Mouse (Mus musculus) heart, adult 9 months (tissue): ENCODE measurements around the gene Ces3a.
A peak's percentile ranks its signal among the peaks of the same experiment; 100 is the strongest.
"Not testable (repeated sequence)": the region's sequence is repeated elsewhere in the genome, so short reads cannot be mapped to it uniquely, and the experiment has no call there.

Source experiments
- DNase-seq, 2 experiments: peaks; one replicate each; pipeline ENCODE4 v3.0.0; 2022; ENCODE audit warnings: low spot score in 2 of 2

Ces3a gene

GRCm38 (mm10) chr8:105048371-105048854, at the start of gene Ces3a:
Ces3a (plus strand) TSS chr8:105048601.
- DNase-seq: no peak

DNA sequence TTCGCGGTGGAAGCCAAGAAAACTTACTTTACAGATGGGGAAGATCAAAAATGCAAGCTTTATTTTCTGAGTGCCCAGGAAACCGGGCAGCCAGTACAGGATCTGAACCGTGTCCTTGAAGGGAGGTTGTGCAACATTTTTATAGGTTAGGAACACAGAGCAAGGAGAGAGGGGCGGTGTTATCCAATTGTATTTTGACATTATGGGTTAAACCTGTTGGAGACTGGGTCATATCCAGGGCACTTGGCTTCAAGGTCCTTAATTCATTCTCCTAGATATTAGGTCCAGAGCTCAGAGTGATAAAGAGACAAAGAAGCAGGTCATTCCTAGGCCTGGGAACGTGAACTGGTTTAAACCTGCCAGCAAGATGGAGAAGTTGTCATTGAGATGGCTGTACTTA, 49.2 kb upstream of the Ces3a start:
- no peak for DNase-seq

- DNase-seq: no peak
Observed at GRCm38 (mm10) chr8:105000586-105000985, 47.8 kb upstream of the Ces3a start, which contains the start of gene Ces2h. Ces2h (plus strand) TSS chr8:105000853.

DNA sequence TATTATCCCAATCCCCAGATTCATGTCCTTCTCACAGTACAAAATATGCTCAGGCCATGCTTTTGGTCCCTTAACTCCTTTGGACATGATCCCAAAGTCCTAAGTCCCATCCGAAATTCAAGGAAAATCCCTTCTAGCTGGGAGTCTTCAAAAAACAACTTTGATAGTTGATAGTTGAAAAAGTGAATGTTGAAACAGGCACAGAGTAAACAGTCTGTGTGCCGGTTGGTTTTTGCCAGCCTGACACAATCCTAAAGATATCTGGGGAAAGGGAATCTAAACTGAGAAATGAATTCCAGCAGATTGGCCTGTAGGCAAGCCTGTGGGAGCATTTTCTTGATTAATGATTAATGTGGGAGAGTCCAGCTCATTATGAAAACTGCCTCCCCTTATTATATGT, 38.4 kb upstream of the Ces3a start:
- no peak for DNase-seq

DNA sequence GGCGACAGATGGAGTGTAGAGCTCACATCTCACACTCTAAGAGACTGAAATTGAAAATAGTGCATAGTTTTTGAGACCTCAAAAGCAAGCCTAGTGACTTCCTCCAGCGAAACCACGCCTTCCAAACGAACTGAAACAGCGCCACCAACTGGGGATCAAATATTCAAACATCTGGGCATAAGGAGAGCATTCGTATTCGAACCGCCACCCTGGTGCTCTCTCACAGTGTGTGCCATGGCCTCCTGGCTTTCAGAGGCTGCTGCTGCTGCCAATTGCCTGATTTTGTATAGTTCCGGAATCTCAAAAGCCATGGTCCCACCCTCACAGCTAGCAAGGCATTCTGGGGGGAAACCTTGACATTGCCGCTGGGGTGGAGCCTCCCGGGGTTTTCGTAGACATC, 37.3 kb upstream of the Ces3a start:
- no peak for DNase-seq

DNA sequence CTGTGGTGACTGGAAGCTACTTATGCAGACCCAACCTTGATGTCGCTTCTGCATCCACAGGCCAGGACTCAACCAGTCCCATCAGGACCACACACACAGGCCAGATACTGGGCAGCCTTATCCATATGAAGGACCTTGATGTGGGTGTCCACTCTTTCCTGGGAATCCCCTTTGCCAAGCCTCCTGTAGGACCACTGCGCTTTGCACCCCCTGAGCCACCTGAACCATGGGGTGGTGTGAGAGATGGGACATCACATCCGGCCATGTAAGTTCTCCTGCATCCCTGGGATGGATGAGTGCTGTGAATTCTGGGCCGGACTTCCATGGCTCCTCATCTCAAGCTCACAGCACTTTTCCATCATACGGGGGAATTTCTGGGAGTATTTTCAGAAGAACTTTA, 34.0 kb upstream of the Ces3a start:
- no peak for DNase-seq

- no peak for DNase-seq
Observed at GRCm38 (mm10) chr8:105021954-105022353, 26.4 kb upstream of the Ces3a start.

DNA sequence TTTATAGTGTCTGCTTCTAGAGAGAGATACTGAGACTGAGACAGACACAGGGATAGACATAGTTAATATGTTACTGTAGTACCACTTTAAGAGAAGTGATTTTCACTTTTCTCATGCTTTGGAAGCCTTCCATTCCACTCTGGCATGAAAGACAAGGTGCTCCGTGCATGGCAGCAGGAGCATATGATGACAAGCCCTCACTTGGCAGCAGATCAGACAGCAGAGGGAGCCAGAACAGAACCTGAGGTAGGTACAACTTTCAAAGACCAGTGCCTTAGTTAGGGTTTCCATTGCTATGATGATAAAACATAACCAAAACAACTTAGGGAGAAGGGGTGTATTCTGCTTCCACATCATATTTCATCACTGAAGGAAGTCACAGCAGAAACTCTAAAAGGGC, 25.3 kb upstream of the Ces3a start:
- no peak for DNase-seq

DNA sequence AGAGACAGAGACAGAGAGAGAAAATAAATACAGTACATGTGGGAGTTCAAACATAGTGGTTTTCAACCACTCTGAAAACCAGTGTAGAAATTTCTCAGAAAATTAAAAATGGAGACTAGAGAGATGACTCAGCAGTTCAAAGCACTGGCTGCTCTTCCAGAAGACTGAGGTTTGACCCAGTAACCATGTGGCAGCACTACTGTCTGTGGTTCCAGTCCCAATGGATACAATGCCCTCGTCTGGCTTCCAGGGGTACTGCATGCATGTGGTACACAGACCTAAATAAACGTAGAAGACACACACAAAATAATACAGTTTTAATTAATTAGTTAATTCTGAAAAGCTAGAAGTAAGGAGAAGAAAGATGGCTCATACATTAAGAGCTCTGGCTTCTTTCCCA, 23.4 kb upstream of the Ces3a start:
- DNase-seq: no peak

GRCm38 (mm10) chr8:105043510-105043909, 4.9 kb upstream of the Ces3a start:
- no peak for DNase-seq

- no peak for DNase-seq
Observed at GRCm38 (mm10) chr8:105045824-105046401, 2.5 kb upstream of the Ces3a start.

GRCm38 (mm10) chr8:105056211-105056610, 7.8 kb downstream of the Ces3a start:
- DNase-seq: no peak

GRCm38 (mm10) chr8:105060056-105060455, 11.7 kb downstream of the Ces3a start:
- DNase-seq: no peak

GRCm38 (mm10) chr8:105066761-105067160, 18.4 kb downstream of the Ces3a start:
- peak in 1 of 2 experiments; percentile 3 for DNase-seq

DNA sequence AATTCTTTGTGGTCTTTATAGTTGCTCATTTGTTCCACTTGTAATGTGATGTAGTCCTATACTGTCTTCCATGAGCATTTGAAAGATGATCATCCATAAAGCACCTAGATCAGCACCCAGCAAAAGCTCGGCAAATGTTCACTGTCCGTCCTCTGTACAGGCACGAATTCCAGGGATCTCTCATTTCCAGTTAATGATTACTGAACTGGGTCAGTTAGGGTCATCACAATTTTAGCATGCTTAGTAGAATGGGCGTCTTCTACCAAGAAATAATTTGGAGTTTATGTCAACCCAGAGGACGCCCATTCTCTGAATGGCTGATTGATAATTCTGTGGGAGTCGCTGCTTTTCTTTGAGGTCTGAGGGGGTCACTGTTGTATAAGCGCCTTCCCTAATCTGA, 19.5 kb downstream of the Ces3a start:
- DNase-seq: not testable (repeated sequence)

GRCm38 (mm10) chr8:105068971-105069370, 20.6 kb downstream of the Ces3a start:
- no peak for DNase-seq

- DNase-seq: no peak
Observed at GRCm38 (mm10) chr8:105076601-105077000, 28.2 kb downstream of the Ces3a start.

DNA sequence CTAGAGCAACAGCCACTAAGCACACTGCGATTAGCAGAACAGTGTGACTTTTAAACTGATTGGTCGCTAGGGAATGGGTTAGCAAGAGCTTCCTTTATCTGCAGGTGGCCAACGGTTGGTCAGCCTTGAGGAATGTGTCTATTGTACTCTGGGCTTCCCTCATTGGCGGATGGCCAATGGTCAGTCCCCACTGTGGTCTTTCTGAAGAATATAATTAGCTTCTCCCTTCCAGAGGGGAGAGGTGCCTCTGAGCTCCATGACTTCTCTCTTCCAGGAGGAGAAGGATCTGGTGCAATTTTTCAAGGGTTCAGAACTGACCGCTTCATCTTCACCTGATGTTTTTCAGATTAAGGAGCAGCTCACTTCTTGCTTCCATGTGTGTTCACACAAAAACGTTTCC, 28.7 kb downstream of the Ces3a start:
- no peak for DNase-seq

DNA sequence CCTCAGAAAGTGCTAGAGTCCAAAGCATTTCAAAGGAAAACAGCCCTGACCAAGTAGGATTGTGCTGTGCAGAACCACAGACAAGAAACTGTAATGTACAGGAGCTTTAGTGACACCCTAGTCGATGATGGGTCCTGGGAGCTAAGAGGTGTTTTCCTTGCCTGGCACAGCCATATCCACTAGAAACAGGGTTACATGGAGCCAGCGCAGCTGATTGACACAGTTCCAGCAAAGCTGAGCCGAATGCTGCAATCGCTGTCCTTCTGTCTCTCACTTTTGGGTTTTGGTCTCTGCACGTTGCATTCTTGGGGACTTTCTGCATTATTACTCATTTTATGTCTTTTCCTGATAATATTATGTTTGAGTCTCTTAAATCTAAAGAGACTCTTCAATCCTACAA, 30.2 kb downstream of the Ces3a start:
- no peak for DNase-seq

DNA sequence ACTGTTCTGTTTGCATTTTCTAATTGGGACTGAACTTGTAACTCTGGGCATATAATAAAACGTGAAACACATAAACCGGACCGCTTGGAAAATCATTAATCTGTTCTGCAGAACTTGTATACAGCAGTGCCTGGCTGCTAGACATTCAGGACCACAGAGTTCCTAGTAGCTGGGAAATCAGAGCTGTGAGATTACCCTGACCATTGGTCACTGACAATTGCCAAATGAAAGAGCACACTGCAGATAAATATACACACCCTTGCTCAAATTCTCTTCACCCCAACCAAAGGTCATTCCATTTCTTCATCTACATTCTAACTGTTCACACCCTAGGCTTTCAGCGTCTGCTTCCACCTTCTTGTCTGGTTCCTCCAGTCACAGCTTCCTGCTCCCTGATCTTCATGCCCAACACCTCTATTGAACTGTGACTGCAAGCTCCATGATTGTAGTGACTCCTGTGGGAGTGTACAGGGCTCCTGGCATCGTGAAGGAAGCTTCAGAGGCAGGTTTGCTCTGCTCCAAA, 32.5 kb downstream of the Ces3a start:
- DNase-seq: no peak

GRCm38 (mm10) chr8:105083449-105084050, 35.1 kb downstream of the Ces3a start, which contains the start of gene Ces3b:
Ces3b (plus strand) TSS chr8:105083753.
- DNase-seq: peak; percentile 6 to 7

GRCm38 (mm10) chr8:105088166-105088565, 39.8 kb downstream of the Ces3a start:
- DNase-seq: not testable (repeated sequence)

- DNase-seq: no peak
Observed at GRCm38 (mm10) chr8:105088581-105088980, 40.2 kb downstream of the Ces3a start.
